Mouse (Mus musculus) neural tube, postnatal 0 days (tissue): Measurements from ENCODE around the gene Gm21783. TPM values are rescaled to one million over a fixed set of nuclear protein-coding genes. Genes with fewer than 3 reads are reported as not detected.

Experiments
- polyA plus RNA-seq: library from polyadenylated mRNA; unstranded; fragments of >200 nt; fragmentation: Nextera tagmentation; extraction: Ambion mirVana; gene quantifications from 2 replicates; pipeline ENCODE4 v1.2.1, GENCODE M21; 2015

The Gm21783 gene
- not detected in 2 replicates for polyA plus RNA-seq

GRCm38 (mm10) chrY:44981163-44981562 is at the start of gene Gm21783:
Gene Gm21783, minus strand, starts transcription at chrY:44981263.

